ENCODE assay signal across 14 mouse cellular contexts in the genomic region with DNA sequence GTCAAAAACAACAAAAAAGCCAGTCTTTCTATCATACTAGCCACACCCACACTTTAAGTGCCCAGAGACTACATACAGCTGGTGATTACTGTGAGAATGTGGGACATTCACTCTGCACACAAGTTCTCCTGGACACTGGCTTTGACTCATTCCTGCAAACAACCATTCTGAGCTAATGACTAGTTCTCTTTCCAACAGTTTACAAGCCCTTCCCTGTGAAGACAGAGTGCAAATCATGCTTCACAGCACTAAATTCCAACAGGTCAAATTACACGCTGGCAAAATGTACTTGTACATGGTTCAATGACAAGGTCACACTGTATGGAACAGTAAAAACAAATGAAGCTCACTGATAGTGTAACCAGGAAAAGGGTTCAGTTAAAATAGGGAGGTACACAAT. TPM values are rescaled to one million over a fixed set of nuclear protein-coding genes. Genes with fewer than 3 reads are reported as not detected.
DNase-seq lines count a peak whose midpoint lies in the region; ATAC-seq and TF ChIP-seq lines count a peak whose summit lies in the region.
"Had no signal": no experiment of that assay in that cellular context is flagged by ENCODE, and none has a peak within 500 bp of the region (broad histone marks: within the 10 kb centered on the region; RNA-seq: fewer than 3 reads in every experiment).

No protein-coding gene starts in this region.

- H3K27me3 ChIP-seq in kidney, embryonic 14.5 days (ENCODE audit: control insufficient read depth, insufficient read depth, low read length), result no peaks in the 10 kb centered on the region
- no peaks in the 10 kb centered on the region for H3K27me3 ChIP-seq in liver, embryonic 15.5 days
- H3K27me3 ChIP-seq: hindbrain, embryonic 15.5 days; lung, embryonic 15.5 days; midbrain, embryonic 15.5 days; neural tube, embryonic 13.5 days had no signal

- no peaks in the 10 kb centered on the region for H3K36me3 ChIP-seq in kidney, embryonic 14.5 days (ENCODE audit: control insufficient read depth, insufficient read depth, low read length)
- no peaks in the 10 kb centered on the region for H3K36me3 ChIP-seq in liver, embryonic 15.5 days (replicated peaks)
- H3K36me3 ChIP-seq: hindbrain, embryonic 15.5 days; lung, embryonic 15.5 days; midbrain, embryonic 15.5 days; neural tube, embryonic 13.5 days had no signal

- no peak overlapping the region for H3K4me2 ChIP-seq in kidney, embryonic 14.5 days (replicated peaks; ENCODE audit: low read depth, low read length)
- no peak overlapping the region for H3K4me2 ChIP-seq in liver, embryonic 15.5 days
- H3K4me2 ChIP-seq: hindbrain, embryonic 15.5 days; lung, embryonic 15.5 days; midbrain, embryonic 15.5 days; neural tube, embryonic 13.5 days had no signal

- H3K9ac ChIP-seq in kidney, embryonic 14.5 days (ENCODE audit: low read depth, low read length), result no peak overlapping the region
- H3K9ac ChIP-seq in liver, embryonic 15.5 days, result no peak overlapping the region
- H3K9ac ChIP-seq: hindbrain, embryonic 15.5 days; lung, embryonic 15.5 days; midbrain, embryonic 15.5 days; neural tube, embryonic 13.5 days had no signal

- whole genome bisulfite sequencing in kidney, embryonic 14.5 days, result 5% methylated on average over 1 of the region's 1 CpGs
- WGBS in liver, embryonic 15.5 days (ENCODE audit: insufficient replicate concordance), result 78% methylated on average over 1 of the region's 1 CpGs

- TF ChIP-seq CTCF in layer of hippocampus, adult 2 months (conservative IDR thresholded peaks at IDR 0.05), result no peak

- peaks cover 17% of the 10 kb centered on the region for H3K4me1 ChIP-seq in kidney, embryonic 14.5 days (ENCODE audit: control insufficient read depth, insufficient read depth, low read length)
- peaks cover 61% of the 10 kb centered on the region for H3K4me1 ChIP-seq in liver, embryonic 15.5 days (replicated peaks)

- peak; percentile 68 for ATAC-seq in kidney, embryonic 14.5 days (ENCODE audit: low FRiP score, low TSS enrichment)
- no peak for ATAC-seq in liver, embryonic 15.5 days (ENCODE audit: insufficient read depth)
- ATAC-seq: midbrain, embryonic 15.5 days had no signal

- no peaks in the 10 kb centered on the region for H3K9me3 ChIP-seq in kidney, embryonic 14.5 days (ENCODE audit: control insufficient read depth, low read length)
- no peaks in the 10 kb centered on the region for H3K9me3 ChIP-seq in liver, embryonic 15.5 days (replicated peaks)
- H3K9me3 ChIP-seq: forebrain, embryonic 10.5 days; hindbrain, embryonic 15.5 days; lung, embryonic 15.5 days; midbrain, embryonic 15.5 days; neural tube, embryonic 13.5 days had no signal

- no peak overlapping the region for H3K27ac ChIP-seq in kidney, embryonic 14.5 days (ENCODE audit: low read depth, low read length)
- 0 out of 2 replicates have a peak overlapping the region, but pooled peaks have one; percentile 61 for H3K27ac ChIP-seq in liver, embryonic 15.5 days (replicated peaks)
- H3K27ac ChIP-seq in layer of hippocampus, adult 2 months, result no peak overlapping the region
- H3K27ac ChIP-seq: forebrain, embryonic 10.5 days; hindbrain, embryonic 15.5 days; lung, embryonic 15.5 days; midbrain, embryonic 15.5 days; neural tube, embryonic 13.5 days had no signal

- DNase-seq in embryo, embryonic 11 days, result peak; percentile 24
- no peak for DNase-seq in embryo, embryonic 9.5 days (ENCODE audit: extremely low spot score)
- DNase-seq in kidney, postnatal 14 days, result no peak
- DNase-seq in NIH3T3 (ENCODE audit: low read depth), result peak; percentile 74
- DNase-seq in urinary bladder, postnatal 10 days (ENCODE audit: low spot score), result no peak
- DNase-seq in layer of hippocampus, adult 2 months (ENCODE audit: low spot score in 2 of 2), result no peak
- DNase-seq: gastrocnemius, postnatal 36 days had no signal

- H3K4me3 ChIP-seq in kidney, embryonic 14.5 days (ENCODE audit: low read length), result no peak overlapping the region
- no peak overlapping the region for H3K4me3 ChIP-seq in liver, embryonic 15.5 days (replicated peaks)
- H3K4me3 ChIP-seq in layer of hippocampus, adult 2 months, result no peak overlapping the region
- H3K4me3 ChIP-seq: forebrain, embryonic 10.5 days; hindbrain, embryonic 15.5 days; lung, embryonic 15.5 days; midbrain, embryonic 15.5 days; neural tube, embryonic 13.5 days had no signal

RNA-seq across cellular contexts. Expression of a gene that starts 17.0 kb away (rescaled TPM):
- 17.7 and 30.7 TPM in 2 replicates for polyA plus RNA-seq in kidney, embryonic 14.5 days (2014; fragmentation: Nextera tagmentation; extraction: Ambion mirVana)
- polyA plus RNA-seq in liver, embryonic 15.5 days (2015; fragmentation: Nextera tagmentation; extraction: Ambion mirVana), result 22.1 and 22.2 TPM in 2 replicates
- total RNA-seq in layer of hippocampus, adult 2 months (2021), result 100 to 1,000 TPM; 100 to 103 TPM

Comparison
In these comparisons a context has a peak if more than half of its experiments do, and no peak if none do; other contexts are left out.
1. DNase-seq: peak in embryo, embryonic 11 days (single experiment) and NIH3T3 (single experiment); none in embryo, embryonic 9.5 days (single experiment), kidney, postnatal 14 days (single experiment), urinary bladder, postnatal 10 days (single experiment) and layer of hippocampus, adult 2 months (0 of 2).